Mouse (Mus musculus): ENCODE measurements around the gene Dip2b. TPM values are rescaled to one million over a fixed set of nuclear protein-coding genes. Genes with fewer than 3 reads are reported as not detected.

Dip2b gene
- polyA plus RNA-seq, 1 experiment from 2014 or later: 2.3 TPM

DNA sequence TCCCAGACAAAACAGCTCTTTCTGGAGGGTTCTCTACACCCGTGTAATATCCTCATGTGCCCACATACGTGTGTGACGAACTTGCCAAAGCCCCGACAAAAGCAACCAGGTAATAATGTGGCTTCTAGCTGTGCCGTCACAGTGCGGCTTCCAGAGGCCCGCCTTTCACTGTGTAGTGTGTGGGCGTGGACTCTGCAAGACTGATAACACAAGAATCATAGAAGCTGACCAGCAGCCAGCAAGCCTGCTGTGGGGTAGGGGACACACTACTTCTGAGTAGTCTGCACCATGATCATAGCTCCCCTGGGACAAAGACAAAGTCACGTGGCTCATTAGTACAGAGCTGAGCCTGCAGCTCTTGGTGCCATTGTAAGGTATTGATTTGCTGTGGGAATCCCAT is 147.8 kb downstream of the Dip2b start:
- H3K9me3 ChIP-seq (ENCODE audit: low read length): no peaks in the 10 kb centered on the region
- no peak for TF ChIP-seq EP300 (IDR thresholded peaks at IDR 0.05; ENCODE audit: low read depth)
- no peak for TF ChIP-seq CTCF (IDR thresholded peaks at IDR 0.05; ENCODE audit: low read depth)

DNA sequence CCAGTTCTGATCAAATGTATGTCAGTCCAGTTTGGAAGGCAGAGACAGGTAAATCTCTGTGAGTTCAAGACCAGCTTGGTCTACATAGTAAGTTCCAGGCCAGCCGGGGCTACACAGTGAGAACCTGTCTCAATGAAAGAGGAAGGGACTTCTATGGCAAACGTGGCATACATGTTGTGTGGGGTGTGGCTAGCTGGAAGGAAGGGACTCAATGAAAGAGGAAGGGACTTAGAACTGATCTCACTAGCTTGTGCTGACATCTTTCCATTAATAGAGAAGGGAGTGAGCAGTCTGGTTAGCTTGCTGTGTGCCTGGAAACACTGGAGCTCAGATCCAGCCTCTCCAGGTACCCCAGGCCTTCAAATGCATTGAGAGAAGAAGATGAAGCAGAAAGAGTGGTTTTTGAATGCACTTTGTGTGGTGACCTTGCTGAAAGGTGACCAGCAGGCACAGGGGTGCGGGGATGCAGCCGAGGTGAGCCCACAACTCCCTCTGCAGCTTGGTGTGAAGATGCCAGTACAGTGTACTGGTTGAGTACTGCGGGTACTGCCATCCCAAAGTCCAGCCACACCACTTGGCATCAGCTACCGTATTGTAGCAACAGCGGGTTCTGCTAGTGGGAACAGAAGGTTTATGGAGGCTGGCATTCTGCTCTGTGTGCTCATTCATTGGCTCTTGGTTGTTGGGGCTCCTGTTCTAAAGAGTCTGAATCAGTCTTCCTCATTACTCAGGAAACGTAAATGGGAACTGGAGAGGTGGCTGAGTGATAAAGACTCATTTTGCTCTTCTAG is 148.6 kb downstream of the Dip2b start:
- whole genome bisulfite sequencing (ENCODE audit: insufficient replicate concordance): 78% methylated on average over 8 of the region's 8 CpGs
- ATAC-seq (no peak), DNase-seq (no peak)
- TF ChIP-seq EP300 (IDR thresholded peaks at IDR 0.05; ENCODE audit: low read depth) (no peak), CTCF (IDR thresholded peaks at IDR 0.05; ENCODE audit: low read depth) (no peak)
- Histone ChIP-seq H3K9me3 (ENCODE audit: low read length) (no peaks in the 10 kb centered on the region), H3K4me1 (ENCODE audit: insufficient read depth) (no peaks in the 10 kb centered on the region), H3K36me3 (replicated peaks; ENCODE audit: insufficient read depth, low read length) (peaks cover 63% of the 10 kb centered on the region), H3K9ac (replicated peaks) (no peak overlapping the region), H3K4me3 (ENCODE audit: low read depth, low read length) (no peak overlapping the region), H3K4me2 (ENCODE audit: low read depth, low read length) (no peak overlapping the region), H3K27ac (ENCODE audit: low read depth) (no peak overlapping the region), H3K27me3 (ENCODE audit: insufficient read depth, low read length) (no peaks in the 10 kb centered on the region)

More for the DNA sequence above, 147.8 kb downstream of the Dip2b start:
- Histone ChIP-seq H3K27ac (ENCODE audit: low read depth) (no peak overlapping the region), H3K4me3 (ENCODE audit: low read depth, low read length) (no peak overlapping the region), H3K4me1 (ENCODE audit: insufficient read depth) (no peaks in the 10 kb centered on the region), H3K36me3 (replicated peaks; ENCODE audit: insufficient read depth, low read length) (peaks cover 63% of the 10 kb centered on the region), H3K27me3 (ENCODE audit: insufficient read depth, low read length) (no peaks in the 10 kb centered on the region), H3K4me2 (ENCODE audit: low read depth, low read length) (no peak overlapping the region), H3K9ac (replicated peaks) (no peak overlapping the region)
- ATAC-seq (no peak), DNase-seq (no peak)
- 72% methylated on average over 9 of the region's 9 CpGs for WGBS (ENCODE audit: insufficient replicate concordance)

GRCm38 (mm10) chr15:100188542-100188941 is 150.1 kb downstream of the Dip2b start:
- DNase-seq (no peak), ATAC-seq (no peak)
- no peaks in the 10 kb centered on the region for H3K4me1 ChIP-seq (ENCODE audit: insufficient read depth)
- TF ChIP-seq CTCF (IDR thresholded peaks at IDR 0.05; ENCODE audit: low read depth) (peak; percentile 46), EP300 (IDR thresholded peaks at IDR 0.05; ENCODE audit: low read depth) (no peak)
- no peak overlapping the region for H3K9ac ChIP-seq (replicated peaks)
- H3K4me2 ChIP-seq (ENCODE audit: low read depth, low read length): no peak overlapping the region
- H3K27me3 ChIP-seq (ENCODE audit: insufficient read depth, low read length): no peaks in the 10 kb centered on the region
- no peak overlapping the region for H3K27ac ChIP-seq (ENCODE audit: low read depth)
- no peak overlapping the region for H3K4me3 ChIP-seq (ENCODE audit: low read depth, low read length)
- H3K36me3 ChIP-seq (replicated peaks; ENCODE audit: insufficient read depth, low read length): peaks cover 68% of the 10 kb centered on the region
- WGBS (ENCODE audit: insufficient replicate concordance): 78% methylated on average over 5 of the region's 5 CpGs
- H3K9me3 ChIP-seq (ENCODE audit: low read length): no peaks in the 10 kb centered on the region

DNA sequence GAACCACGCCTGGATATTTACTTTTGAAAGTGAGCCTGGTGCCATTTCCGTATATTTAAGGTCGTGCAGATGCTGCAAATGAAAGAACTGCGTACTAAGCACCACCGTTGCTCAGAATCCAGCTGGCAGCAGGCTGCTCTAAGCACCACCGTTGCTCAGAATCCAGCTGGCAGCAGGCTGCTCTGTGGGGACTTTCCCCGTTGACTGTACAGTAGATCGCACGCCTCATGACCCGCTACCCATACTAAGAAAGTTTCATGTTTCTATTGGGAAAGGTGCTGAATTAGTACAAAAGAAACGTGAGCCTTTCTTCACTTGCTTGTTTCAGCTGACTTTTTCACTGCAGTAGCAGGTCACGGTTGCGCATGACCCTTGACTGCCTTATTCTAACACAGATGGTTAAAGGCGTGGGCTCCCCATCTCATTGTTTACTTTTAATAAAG is 150.5 kb downstream of the Dip2b start:
- ATAC-seq (no peak), DNase-seq (no peak)
- Histone ChIP-seq H3K4me3 (ENCODE audit: low read depth, low read length) (no peak overlapping the region), H3K27me3 (ENCODE audit: insufficient read depth, low read length) (no peaks in the 10 kb centered on the region), H3K27ac (ENCODE audit: low read depth) (no peak overlapping the region), H3K4me2 (ENCODE audit: low read depth, low read length) (no peak overlapping the region), H3K36me3 (replicated peaks; ENCODE audit: insufficient read depth, low read length) (peaks cover 72% of the 10 kb centered on the region), H3K9me3 (ENCODE audit: low read length) (no peaks in the 10 kb centered on the region), H3K4me1 (ENCODE audit: insufficient read depth) (no peaks in the 10 kb centered on the region), H3K9ac (replicated peaks) (no peak overlapping the region)
- WGBS (ENCODE audit: insufficient replicate concordance): 84% methylated on average over 14 of the region's 14 CpGs
- TF ChIP-seq CTCF (IDR thresholded peaks at IDR 0.05; ENCODE audit: low read depth) (no peak), EP300 (IDR thresholded peaks at IDR 0.05; ENCODE audit: low read depth) (no peak)

DNA sequence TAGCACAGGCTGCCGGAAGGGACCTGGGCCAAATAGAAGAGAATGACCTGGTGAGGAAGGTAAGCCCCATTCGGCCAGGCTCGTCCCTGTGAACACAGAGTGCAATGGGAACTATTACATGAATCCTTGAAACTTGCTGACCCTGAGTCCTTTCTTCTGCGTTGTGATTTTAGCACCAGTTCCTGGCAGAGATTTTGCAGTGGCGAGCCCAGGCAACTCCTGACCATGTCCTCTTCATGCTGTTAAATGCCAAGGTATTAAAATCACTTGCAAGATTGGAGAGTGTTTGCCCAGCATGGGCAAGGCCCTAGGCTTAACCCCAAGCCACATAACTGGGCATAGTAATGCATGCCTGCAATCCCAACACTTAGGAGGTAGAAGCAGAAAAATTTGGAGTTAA is 151.6 kb downstream of the Dip2b start:
- H3K4me3 ChIP-seq (ENCODE audit: low read depth, low read length): no peak overlapping the region
- H3K9ac ChIP-seq (replicated peaks): no peak overlapping the region
- TF ChIP-seq CTCF (IDR thresholded peaks at IDR 0.05; ENCODE audit: low read depth) (no peak), EP300 (IDR thresholded peaks at IDR 0.05; ENCODE audit: low read depth) (no peak)
- no peak for ATAC-seq
- no peaks in the 10 kb centered on the region for H3K9me3 ChIP-seq (ENCODE audit: low read length)
- no peaks in the 10 kb centered on the region for H3K4me1 ChIP-seq (ENCODE audit: insufficient read depth)
- H3K27me3 ChIP-seq (ENCODE audit: insufficient read depth, low read length): no peaks in the 10 kb centered on the region
- H3K27ac ChIP-seq (ENCODE audit: low read depth): no peak overlapping the region
- peaks cover 70% of the 10 kb centered on the region for H3K36me3 ChIP-seq (replicated peaks; ENCODE audit: insufficient read depth, low read length)
- H3K4me2 ChIP-seq (ENCODE audit: low read depth, low read length): no peak overlapping the region
- WGBS (ENCODE audit: insufficient replicate concordance): 86% methylated on average over 5 of the region's 5 CpGs
- no peak for DNase-seq

GRCm38 (mm10) chr15:100198983-100199745 is 160.7 kb downstream of the Dip2b start:
- Histone ChIP-seq H3K36me3 (replicated peaks; ENCODE audit: insufficient read depth, low read length) (peaks cover 44% of the 10 kb centered on the region), H3K4me3 (ENCODE audit: low read depth, low read length) (no peak overlapping the region), H3K27ac (ENCODE audit: low read depth) (no peak overlapping the region), H3K4me1 (ENCODE audit: insufficient read depth) (no peaks in the 10 kb centered on the region), H3K9ac (replicated peaks) (no peak overlapping the region), H3K27me3 (ENCODE audit: insufficient read depth, low read length) (no peaks in the 10 kb centered on the region), H3K9me3 (ENCODE audit: low read length) (no peaks in the 10 kb centered on the region), H3K4me2 (ENCODE audit: low read depth, low read length) (no peak overlapping the region)
- DNase-seq: no peak
- no peak for ATAC-seq
- 88% methylated on average over 11 of the region's 11 CpGs for WGBS (ENCODE audit: insufficient replicate concordance)
- TF ChIP-seq CTCF (IDR thresholded peaks at IDR 0.05; ENCODE audit: low read depth) (no peak), EP300 (IDR thresholded peaks at IDR 0.05; ENCODE audit: low read depth) (no peak)

Measured in liver, postnatal 0 days (tissue).